Mouse (Mus musculus) midbrain, embryonic 14.5 days (tissue): ENCODE results near the gene Snx32. TPM values are rescaled to one million over a fixed set of nuclear protein-coding genes. Genes with fewer than 3 reads are reported as not detected.
"Not testable (repeated sequence)": the region's sequence is repeated elsewhere in the genome, so short reads cannot be mapped to it uniquely, and the experiment has no call there.

ENCODE experiments used
- ATAC-seq: fragments of 200-750 bp; cut with Nextera tagmentation; 2 replicates; pipeline ENCODE4 v1.8.0; 2017; ENCODE audit warnings: moderate number of reproducible peaks, moderate library complexity; ENCODE audit not compliant: low FRiP score, low TSS enrichment
- DNase-seq: peaks from one replicate; pipeline ENCODE4 v3.0.0-alpha.2; 2015
- H3K27ac ChIP-seq: fragments of 300-500 bp; sonication (generic); replicated peaks from 2 replicates; pipeline ENCODE4 v1.5.1; 2014; ENCODE audit warnings: mild to moderate bottlenecking, low read depth, low read length, moderate library complexity
- H3K27me3 ChIP-seq: fragments of 300-500 bp; sonication (generic); 2 replicates; pipeline ENCODE4 v1.6.1; 2014; ENCODE audit warnings: low read length, control low read depth, mixed read lengths; ENCODE audit not compliant: control insufficient read depth, insufficient read depth
- H3K36me3 ChIP-seq: fragments of 300-500 bp; sonication (generic); 2 replicates; pipeline ENCODE4 v1.6.1; 2014; ENCODE audit warnings: low read length, control low read depth; ENCODE audit not compliant: control insufficient read depth, insufficient read depth
- H3K4me1 ChIP-seq: fragments of 300-500 bp; sonication (generic); 2 replicates; pipeline ENCODE4 v1.6.1; 2014; ENCODE audit warnings: mild to moderate bottlenecking, antibody characterized with exemption, low read length, control low read depth; ENCODE audit not compliant: control insufficient read depth, insufficient read depth
- H3K4me2 ChIP-seq: fragments of 300-500 bp; sonication (generic); 2 replicates; pipeline ENCODE4 v1.6.1; 2014; ENCODE audit warnings: mild to moderate bottlenecking, low read length, moderate library complexity
- H3K4me3 ChIP-seq: fragments of 300-500 bp; sonication (generic); replicated peaks from 2 replicates; pipeline ENCODE4 v1.5.1; 2014; ENCODE audit warnings: low read depth, low read length
- H3K9ac ChIP-seq: fragments of 300-500 bp; sonication (generic); replicated peaks from 2 replicates; pipeline ENCODE4 v1.6.1; 2014; ENCODE audit warnings: mild to moderate bottlenecking, low read length, moderate library complexity
- H3K9me3 ChIP-seq: fragments of 300-500 bp; sonication (generic); 2 replicates; pipeline ENCODE4 v1.6.1; 2016; ENCODE audit warnings: low read length, control low read depth, mixed read lengths; ENCODE audit not compliant: control insufficient read depth
- WGBS: fragments of 180-500 bp; shearing (Covaris S2); extraction: QIAGEN DNeasy Blood & Tissue Kit; methylation state at CpG from one replicate; pipeline ENCODE4 v1.1.7; 2014; 5-methylcytosine and 5-hydroxymethylcytosine counted together
- polyA plus RNA-seq: library from polyadenylated mRNA; unstranded; fragments of >200 nt; fragmentation: Nextera tagmentation; extraction: Ambion mirVana; gene quantifications from 2 replicates; pipeline ENCODE4 v1.2.1, GENCODE M21; 2014

Snx32 gene
- polyA plus RNA-seq, 1 experiment from 2014 or later = 89.8 TPM

DNA sequence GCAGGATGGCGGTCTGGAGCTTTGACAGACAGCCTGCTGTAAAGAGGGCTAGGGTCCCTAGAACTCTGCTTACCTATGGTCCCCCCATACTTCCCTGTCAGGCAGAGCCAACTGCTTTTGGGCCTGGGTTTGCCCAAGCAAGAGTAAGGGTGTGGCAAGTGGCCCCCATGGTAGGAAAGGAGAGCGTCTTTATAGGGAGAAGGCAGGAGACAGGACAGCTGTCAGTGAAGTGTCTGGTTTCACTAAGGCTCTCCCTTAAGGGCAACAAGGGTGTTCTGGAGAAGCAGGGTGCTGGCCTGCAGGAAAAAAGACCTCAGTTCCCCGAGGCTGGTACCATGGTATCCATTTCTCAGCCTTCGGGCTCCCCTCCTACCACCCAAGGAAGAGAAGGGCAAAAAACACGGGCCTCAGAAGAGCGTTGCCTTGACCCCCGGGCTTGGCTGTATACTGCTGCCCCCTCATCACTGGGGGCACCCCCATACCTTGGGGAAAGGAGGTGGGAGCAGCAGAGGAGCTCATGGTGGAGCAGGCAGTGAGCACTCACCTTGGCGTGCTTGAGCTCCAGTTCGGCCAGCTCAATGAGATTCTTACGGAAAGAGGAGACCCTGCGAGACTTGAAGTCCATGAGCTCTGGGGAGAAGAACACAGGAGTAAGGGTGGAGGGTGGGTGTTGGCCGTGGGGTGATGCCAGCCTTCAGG is 14.8 kb downstream of the Snx32 start:
- H3K27ac ChIP-seq = no peak overlapping the region
- peaks cover 65% of the 10 kb centered on the region for H3K36me3 ChIP-seq
- peaks cover 8% of the 10 kb centered on the region for H3K4me1 ChIP-seq
- no peak overlapping the region for H3K4me3 ChIP-seq
- H3K9me3 ChIP-seq = no peaks in the 10 kb centered on the region
- no peaks in the 10 kb centered on the region for H3K27me3 ChIP-seq
- H3K4me2 ChIP-seq = no peak overlapping the region
- no peak for ATAC-seq
- 89% methylated on average over 12 of the region's 12 CpGs for WGBS
- H3K9ac ChIP-seq = no peak overlapping the region
- no peak for DNase-seq

DNA sequence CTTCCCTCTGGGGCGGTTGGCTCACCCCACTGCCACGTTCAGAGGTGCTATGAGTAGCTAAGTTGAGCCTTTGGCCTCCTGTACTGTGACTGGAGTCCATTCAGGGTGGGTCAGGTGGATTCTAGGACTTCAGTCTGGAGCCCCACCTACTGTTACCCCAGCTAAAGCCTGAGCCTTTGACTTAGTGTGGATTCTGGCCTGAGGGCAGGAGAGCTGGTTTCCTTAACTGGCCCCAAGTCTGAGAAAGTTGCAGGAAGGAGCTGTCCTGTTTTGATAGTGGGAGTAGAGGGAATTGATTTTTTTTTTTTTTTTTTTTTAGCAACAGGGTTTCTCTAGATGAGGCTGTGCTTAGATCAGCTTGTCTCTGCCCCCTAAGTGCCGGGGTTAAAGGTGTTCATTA is 16.0 kb downstream of the Snx32 start:
- peaks cover 62% of the 10 kb centered on the region for H3K36me3 ChIP-seq

DNA sequence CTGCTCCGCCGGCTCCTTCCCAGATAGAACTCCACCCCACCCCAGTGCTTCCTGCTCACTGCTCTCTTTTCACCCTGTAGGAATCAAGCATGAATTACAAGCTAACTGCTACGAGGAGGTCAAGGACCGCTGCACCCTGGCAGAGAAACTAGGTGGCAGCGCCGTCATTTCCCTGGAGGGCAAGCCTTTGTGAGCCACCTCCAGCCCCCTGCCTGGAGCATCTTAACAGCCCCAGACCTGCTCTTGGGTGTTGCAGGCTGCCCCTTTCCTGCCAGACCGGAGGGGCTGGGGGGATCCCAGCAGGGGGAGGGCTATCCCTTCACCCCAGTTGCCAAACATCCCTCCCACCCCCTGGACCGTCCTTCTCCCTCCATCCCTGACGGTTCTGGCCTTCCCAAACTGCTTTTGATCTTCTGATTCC is 17.0 kb downstream of the Snx32 start:
- 0 out of 2 replicates have a peak overlapping the region, but pooled peaks have one; percentile 9 for H3K4me2 ChIP-seq
- not testable (repeated sequence) for ATAC-seq, H3K9ac ChIP-seq, H3K9me3 ChIP-seq, DNase-seq, H3K27ac ChIP-seq, H3K27me3 ChIP-seq, H3K4me3 ChIP-seq
- H3K4me1 ChIP-seq = peaks cover 16% of the 10 kb centered on the region
- WGBS = 59% methylated on average over 9 of the region's 9 CpGs
- H3K36me3 ChIP-seq = peaks cover 59% of the 10 kb centered on the region

More for the DNA sequence above, 16.0 kb downstream of the Snx32 start:
- Histone ChIP-seq H3K9me3 (no peaks in the 10 kb centered on the region), H3K4me1 (peaks cover 9% of the 10 kb centered on the region), H3K4me3 (no peak overlapping the region), H3K27me3 (no peaks in the 10 kb centered on the region), H3K27ac (no peak overlapping the region), H3K4me2 (no peak overlapping the region), H3K9ac (no peak overlapping the region)
- 87% methylated on average over 3 of the region's 3 CpGs for WGBS
- no peak for ATAC-seq
- DNase-seq = no peak

DNA sequence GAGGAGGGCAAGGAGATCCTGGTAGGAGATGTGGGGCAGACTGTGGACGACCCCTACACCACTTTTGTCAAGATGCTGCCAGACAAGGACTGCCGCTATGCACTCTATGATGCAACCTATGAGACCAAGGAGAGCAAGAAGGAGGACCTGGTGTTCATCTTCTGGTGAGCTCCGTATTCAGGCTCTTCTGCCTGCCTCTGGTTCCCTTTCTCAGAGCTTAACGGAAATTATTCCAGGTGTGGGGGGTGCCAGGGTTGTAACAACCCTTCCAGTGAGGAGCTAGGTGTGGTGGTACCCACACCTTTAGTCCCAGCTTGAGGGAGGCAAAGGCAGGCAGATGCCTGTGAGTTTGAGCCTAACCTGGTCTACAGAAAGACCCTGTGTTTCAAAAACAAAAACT is 17.7 kb downstream of the Snx32 start:
- no peak for ATAC-seq
- no peak overlapping the region for H3K4me3 ChIP-seq
- no peak for DNase-seq
- no peaks in the 10 kb centered on the region for H3K9me3 ChIP-seq
- H3K4me1 ChIP-seq = peaks cover 16% of the 10 kb centered on the region
- H3K4me2 ChIP-seq = no peak overlapping the region
- no peaks in the 10 kb centered on the region for H3K27me3 ChIP-seq
- peaks cover 52% of the 10 kb centered on the region for H3K36me3 ChIP-seq
- WGBS = 91% methylated on average over 4 of the region's 4 CpGs
- no peak overlapping the region for H3K9ac ChIP-seq
- H3K27ac ChIP-seq = no peak overlapping the region

DNA sequence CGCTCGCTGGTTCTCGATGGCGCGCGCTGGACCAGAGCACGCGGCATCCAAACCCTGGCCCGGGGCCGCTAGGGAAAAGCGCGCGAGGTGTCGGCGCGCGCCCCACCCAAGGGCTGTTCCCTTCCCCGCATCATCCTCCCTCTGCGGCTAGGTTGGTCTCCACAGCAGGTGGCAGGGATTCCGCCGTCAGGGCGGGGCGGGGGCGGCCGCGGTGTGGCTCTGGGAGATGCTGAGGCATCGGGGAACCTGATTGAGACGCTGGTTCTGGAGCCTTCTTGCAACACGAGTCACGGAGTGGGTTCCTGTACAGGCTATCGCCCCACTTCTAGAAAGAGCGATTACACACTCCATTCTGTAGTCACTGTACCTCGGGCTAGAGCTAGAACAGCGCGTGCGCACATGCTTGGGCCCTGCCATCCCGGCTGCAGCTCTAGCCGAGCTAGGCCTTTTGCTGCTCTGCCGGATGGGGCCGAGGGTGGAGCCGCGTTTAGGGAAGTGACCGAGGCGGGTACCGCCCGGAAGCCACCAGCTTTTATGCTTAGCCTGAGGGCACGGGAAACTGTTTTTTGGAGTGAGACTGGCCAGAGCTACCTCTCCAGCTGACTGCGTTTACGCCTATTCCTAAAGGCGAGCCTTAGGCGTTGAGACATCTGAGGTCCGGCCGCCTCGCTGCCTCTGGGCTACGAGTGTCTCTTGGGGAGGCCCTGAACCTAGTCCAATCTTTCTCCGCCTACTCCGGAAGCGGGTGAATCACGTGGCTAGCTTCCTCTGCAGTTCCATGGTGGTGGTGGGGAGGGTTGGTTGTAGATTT is 19.2 kb downstream of the Snx32 start:
- H3K9ac ChIP-seq = peak overlapping the region; percentile 90
- H3K9me3 ChIP-seq = no peaks in the 10 kb centered on the region
- H3K4me2 ChIP-seq = peak overlapping the region; percentile 78
- H3K27ac ChIP-seq = peak overlapping the region; percentile 99
- ATAC-seq (peak; percentile 9; the same call in 1 of the 2 replicates), DNase-seq (peak; percentile 83)
- H3K36me3 ChIP-seq = peaks cover 41% of the 10 kb centered on the region
- peaks cover 25% of the 10 kb centered on the region for H3K4me1 ChIP-seq
- H3K27me3 ChIP-seq = no peaks in the 10 kb centered on the region
- WGBS = under 1% methylated on average over 59 of the region's 59 CpGs
- peak overlapping the region; percentile 96 for H3K4me3 ChIP-seq

DNA sequence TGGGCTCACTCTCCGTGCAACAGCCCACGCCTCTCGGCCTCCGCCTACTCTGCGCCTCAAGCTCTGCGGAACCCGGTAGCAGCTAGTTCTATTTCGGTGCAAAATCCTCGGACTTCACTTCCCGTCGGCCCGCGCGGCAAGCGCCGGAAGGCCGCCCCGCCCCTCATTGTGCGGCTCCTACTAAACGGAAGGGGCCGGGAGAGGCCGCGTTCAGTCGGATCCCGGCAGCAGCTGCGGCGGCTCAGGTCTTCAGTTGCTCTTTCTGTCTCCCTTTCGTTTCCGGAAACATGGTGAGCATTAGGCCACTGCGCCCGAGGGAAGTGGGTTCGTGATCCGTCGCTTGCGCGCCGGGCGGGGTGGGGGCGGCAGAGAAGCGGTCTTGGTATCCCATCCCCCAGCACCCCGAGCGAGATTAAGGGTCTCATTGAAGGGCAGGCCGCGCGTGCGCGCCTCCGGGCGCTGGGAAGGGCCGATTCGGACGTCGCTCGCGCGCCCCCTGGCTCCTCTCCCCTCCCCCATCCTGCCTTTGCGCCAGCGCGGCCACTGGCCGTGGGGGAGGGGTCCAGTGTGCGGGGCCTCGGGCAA is 19.9 kb downstream of the Snx32 start, which contains the start of gene Cfl1:
TSS of gene Cfl1 (plus strand) at position 143 of the 585 bp plus-strand sequence.
- Histone ChIP-seq H3K4me1 (peaks cover 25% of the 10 kb centered on the region), H3K4me2 (peak within 1 kb of the TSS; percentile 78), H3K9me3 (no peaks in the 10 kb centered on the region), H3K27me3 (no peaks in the 10 kb centered on the region), H3K27ac (peak within 1 kb of the TSS; percentile 99), H3K4me3 (peak within 1 kb of the TSS; percentile 96), H3K9ac (peak within 1 kb of the TSS; percentile 90), H3K36me3 (peaks cover 41% of the 10 kb centered on the region)
- under 1% methylated on average over 62 of the region's 62 CpGs for WGBS
- DNase-seq (peak; percentile 98), ATAC-seq (peak; percentile 73)

DNA sequence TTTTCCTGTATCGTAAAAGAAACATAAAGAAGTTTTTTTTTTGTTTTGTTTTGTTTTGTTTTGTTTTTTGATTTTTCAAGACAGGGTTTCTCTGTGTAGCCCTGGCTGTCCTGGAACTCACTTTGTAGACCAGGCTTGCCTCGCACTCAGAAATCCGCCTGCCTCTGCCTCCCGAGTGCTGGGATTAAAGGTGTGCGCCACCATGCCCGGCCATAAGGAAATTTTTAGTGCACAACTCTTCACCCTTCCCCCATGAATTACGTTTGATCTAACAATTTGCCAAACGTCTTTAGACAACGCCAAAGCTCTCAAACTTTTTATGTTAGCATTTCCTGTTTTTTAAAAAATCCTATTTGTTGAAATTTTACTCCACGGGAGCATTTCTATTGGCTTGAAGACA is 20.6 kb downstream of the Snx32 start:
- 52% methylated on average over 10 of the region's 10 CpGs for WGBS
- H3K9me3 ChIP-seq, ATAC-seq, DNase-seq, H3K27me3 ChIP-seq, H3K9ac ChIP-seq: not testable (repeated sequence)
- Histone ChIP-seq H3K4me1 (peaks cover 25% of the 10 kb centered on the region), H3K4me3 (peak overlapping the region; percentile 96; the same call in 1 of the 2 replicates), H3K36me3 (peaks cover 41% of the 10 kb centered on the region), H3K4me2 (peak overlapping the region; percentile 78), H3K27ac (peak overlapping the region; percentile 99; the same call in 1 of the 2 replicates)

DNA sequence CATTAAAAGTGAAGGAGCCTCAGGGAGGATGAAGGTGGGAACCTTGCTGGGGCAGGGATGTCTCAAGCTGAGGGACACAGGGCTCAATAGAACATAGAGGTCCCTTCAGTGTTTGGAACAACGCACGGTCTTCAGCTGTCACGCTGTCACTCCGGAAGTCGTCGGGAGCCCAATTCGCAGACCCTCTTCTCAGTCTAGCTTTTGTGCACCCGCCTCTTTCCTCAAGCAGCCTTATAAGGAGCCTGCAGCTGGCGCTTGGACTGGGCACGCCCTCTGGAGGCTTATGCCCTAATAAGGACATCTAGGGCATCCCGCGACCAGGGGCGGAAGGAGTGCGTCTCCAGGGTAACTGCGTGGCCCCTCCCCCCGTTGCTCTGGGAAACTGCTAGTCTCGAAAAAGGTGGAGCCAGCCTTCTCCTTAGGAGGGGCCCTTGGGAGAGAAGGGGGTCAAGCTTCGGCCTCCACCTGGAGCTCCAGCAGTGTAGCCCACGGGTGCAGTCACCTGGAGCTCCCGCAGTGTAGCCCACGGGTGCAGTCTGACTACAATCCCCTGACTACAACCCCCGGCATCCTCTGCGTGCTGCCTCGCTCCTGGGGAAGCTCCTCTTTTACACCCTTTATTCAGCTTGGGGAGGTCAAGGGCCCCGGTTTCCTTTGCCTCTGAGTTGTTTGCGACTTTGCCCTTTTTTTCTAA is 21.3 kb downstream of the Snx32 start:
- Histone ChIP-seq H3K36me3 (peaks cover 41% of the 10 kb centered on the region), H3K9ac (peak overlapping the region; percentile 47), H3K4me1 (peaks cover 25% of the 10 kb centered on the region), H3K27ac (peak overlapping the region; percentile 91), H3K27me3 (no peaks in the 10 kb centered on the region), H3K4me3 (peak overlapping the region; percentile 52), H3K4me2 (peak overlapping the region; percentile 78), H3K9me3 (no peaks in the 10 kb centered on the region)
- WGBS = under 1% methylated on average over 26 of the region's 26 CpGs
- peak; percentile 95 for DNase-seq
- ATAC-seq = peak; percentile 72
